Mouse (Mus musculus): Measurements from ENCODE around the gene Serpina10. TPM values are rescaled to one million over a fixed set of nuclear protein-coding genes. Genes with fewer than 3 reads are reported as not detected.
A peak's percentile ranks its signal among the peaks of the same experiment; 100 is the strongest.

Serpina10 gene
- total and polyA plus RNA-seq, 3 experiments = 0.07 to 0.12 TPM; not detected in 1

GRCm38 (mm10) chr12:103635846-103636245, 4.6 kb upstream of the Serpina10 start:
- H3K27ac ChIP-seq (ENCODE audit: control insufficient read depth, low read depth, low read length) = no peak overlapping the region
- H3K4me1 ChIP-seq (ENCODE audit: control insufficient read depth in 1 of 2, insufficient read depth in 2 of 2, low read length in 2 of 2) = no peaks in the 10 kb centered on the region
- H3K9ac ChIP-seq (ENCODE audit: control insufficient read depth, low read depth, low read length, poor library complexity, severe bottlenecking) = no peak overlapping the region
- H3K9me3 ChIP-seq (replicated peaks; ENCODE audit: insufficient read depth, low read length) = no peaks in the 10 kb centered on the region
- no peaks in the 10 kb centered on the region for H3K36me3 ChIP-seq (ENCODE audit: control insufficient read depth in 1 of 2, insufficient read depth in 2 of 2, low read length in 2 of 2)
- H3K4me3 ChIP-seq (ENCODE audit: control insufficient read depth in 1 of 2, insufficient read depth in 1 of 2, low read depth in 2 of 2, low read length in 2 of 2) = no peak overlapping the region
- TF ChIP-seq GABPA (IDR thresholded peaks at IDR 0.05; ENCODE audit: low read depth, low read length) (no peak), JUND (IDR thresholded peaks at IDR 0.05; ENCODE audit: low read depth, low read length) (no peak), UBTF (IDR thresholded peaks at IDR 0.05; ENCODE audit: borderline replicate concordance, insufficient read depth, low read depth, low read length) (no peak)
- no peak for DNase-seq (ENCODE audit: low read depth, low spot score)
- no peaks in the 10 kb centered on the region; a peak in 1 of 4 replicates for H3K27me3 ChIP-seq (ENCODE audit: control insufficient read depth in 1 of 2, insufficient read depth in 2 of 2, low read length in 2 of 2)
- H3K79me2 ChIP-seq (ENCODE audit: control insufficient read depth, insufficient read depth, low read length, poor library complexity) = no peaks in the 10 kb centered on the region

- no peak overlapping the region for H3K27ac ChIP-seq (ENCODE audit: control insufficient read depth, low read depth, low read length)
- no peak overlapping the region for H3K4me3 ChIP-seq (ENCODE audit: control insufficient read depth in 1 of 2, insufficient read depth in 1 of 2, low read depth in 2 of 2, low read length in 2 of 2)
- TF ChIP-seq SMC3 (IDR thresholded peaks at IDR 0.05; ENCODE audit: low read depth, low read length) (no peak), MXI1 (IDR thresholded peaks at IDR 0.05; ENCODE audit: low read depth, low read length) (no peak), RCOR1 (IDR thresholded peaks at IDR 0.05; ENCODE audit: low read depth, low read length) (no peak), POLR2AphosphoS5 (IDR thresholded peaks at IDR 0.05; ENCODE audit: borderline replicate concordance, low read depth, low read length) (no peak), RAD21 (IDR thresholded peaks at IDR 0.05; ENCODE audit: low read depth, low read length) (no peak), MAFK (IDR thresholded peaks at IDR 0.05; ENCODE audit: borderline replicate concordance, low read depth, low read length) (no peak), ZKSCAN1 (IDR thresholded peaks at IDR 0.05; ENCODE audit: low read depth, low read length) (no peak), MYB (IDR thresholded peaks at IDR 0.05; ENCODE audit: low read depth, low read length) (no peak), CHD1 (IDR thresholded peaks at IDR 0.05; ENCODE audit: low read depth, low read length) (no peak), GABPA (IDR thresholded peaks at IDR 0.05; ENCODE audit: low read depth, low read length) (no peak), ETS1 (IDR thresholded peaks at IDR 0.05; ENCODE audit: low read depth, low read length) (no peak), POLR2AphosphoS2 (IDR thresholded peaks at IDR 0.05; ENCODE audit: low read length) (no peak)
- H3K36me3 ChIP-seq (ENCODE audit: control insufficient read depth in 1 of 2, insufficient read depth in 2 of 2, low read length in 2 of 2) = no peaks in the 10 kb centered on the region
- no peak overlapping the region for H3K9ac ChIP-seq (ENCODE audit: control insufficient read depth, low read depth, low read length, poor library complexity, severe bottlenecking)
- H3K27me3 ChIP-seq (ENCODE audit: control insufficient read depth in 1 of 2, insufficient read depth in 2 of 2, low read length in 2 of 2) = no peaks in the 10 kb centered on the region; a peak in 1 of 4 replicates
- H3K9me3 ChIP-seq (replicated peaks; ENCODE audit: insufficient read depth, low read length) = no peaks in the 10 kb centered on the region
- no peaks in the 10 kb centered on the region for H3K79me2 ChIP-seq (ENCODE audit: control insufficient read depth, insufficient read depth, low read length, poor library complexity)
- no peaks in the 10 kb centered on the region for H3K4me1 ChIP-seq (ENCODE audit: control insufficient read depth in 1 of 2, insufficient read depth in 2 of 2, low read length in 2 of 2)
- no peak for DNase-seq (ENCODE audit: low read depth, low spot score)
These were observed 3.2 kb upstream of the Serpina10 start for GRCm38 (mm10) chr12:103634430-103634829.

GRCm38 (mm10) chr12:103616860-103617261, 14.4 kb downstream of the Serpina10 start:
- H3K9me3 ChIP-seq (replicated peaks; ENCODE audit: insufficient read depth, low read length) = no peaks in the 10 kb centered on the region
- peaks cover 0 to 26% of the 10 kb centered on the region in 2 experiments; a peak in 2 of 4 replicates for H3K36me3 ChIP-seq (ENCODE audit: control insufficient read depth in 1 of 2, insufficient read depth in 2 of 2, low read length in 2 of 2)
- peak overlapping the region; percentile 99 for H3K27ac ChIP-seq (ENCODE audit: control insufficient read depth, low read depth, low read length)
- H3K79me2 ChIP-seq (ENCODE audit: control insufficient read depth, insufficient read depth, low read length, poor library complexity) = no peaks in the 10 kb centered on the region; the same call in 1 of the 2 replicates
- peaks cover 16 to 22% of the 10 kb centered on the region in 2 experiments for H3K4me1 ChIP-seq (ENCODE audit: control insufficient read depth in 1 of 2, insufficient read depth in 2 of 2, low read length in 2 of 2)
- H3K27me3 ChIP-seq (ENCODE audit: control insufficient read depth in 1 of 2, insufficient read depth in 2 of 2, low read length in 2 of 2) = no peaks in the 10 kb centered on the region
- DNase-seq (ENCODE audit: low read depth, low spot score) = peak; percentile 96
- peak overlapping the region; percentile 44 to 56 for H3K4me3 ChIP-seq (ENCODE audit: control insufficient read depth in 1 of 2, insufficient read depth in 1 of 2, low read depth in 2 of 2, low read length in 2 of 2)
- H3K9ac ChIP-seq (ENCODE audit: control insufficient read depth, low read depth, low read length, poor library complexity, severe bottlenecking) = peak overlapping the region; percentile 78
- TF ChIP-seq RCOR1 (IDR thresholded peaks at IDR 0.05; ENCODE audit: low read depth, low read length) (peak; percentile 77), UBTF (IDR thresholded peaks at IDR 0.05; ENCODE audit: borderline replicate concordance, insufficient read depth, low read depth, low read length) (no peak), CTCF (IDR thresholded peaks at IDR 0.05 in 2 of 3, conservative IDR thresholded peaks at IDR 0.05 in 1 of 3; ENCODE audit: control insufficient read depth in 1 of 3, insufficient read depth in 1 of 3, low read depth in 2 of 3, low read length in 3 of 3, poor library complexity in 1 of 3, severe bottlenecking in 1 of 3) (no peak), USF1 (IDR thresholded peaks at IDR 0.05; ENCODE audit: low read depth, low read length) (no peak), MAX (IDR thresholded peaks at IDR 0.05; ENCODE audit: low read length) (peak; percentile 82), JUND (IDR thresholded peaks at IDR 0.05; ENCODE audit: low read depth, low read length) (peak; percentile 30; the same call in 1 of the 2 replicates), ZNF384 (IDR thresholded peaks at IDR 0.05; ENCODE audit: low read depth, low read length) (no peak), NRF1 (IDR thresholded peaks at IDR 0.05; ENCODE audit: insufficient read depth, low read depth, low read length, poor library complexity, severe bottlenecking) (no peak), MAZ (IDR thresholded peaks at IDR 0.05; ENCODE audit: low read depth, low read length) (peak; percentile 43; the same call in 1 of the 2 replicates), EP300 (IDR thresholded peaks at IDR 0.05; ENCODE audit: low read depth in 1 of 2, low read length in 2 of 2) (peak; percentile 92 to 99), MYB (IDR thresholded peaks at IDR 0.05; ENCODE audit: low read depth, low read length) (peak; percentile 99), HCFC1 (IDR thresholded peaks at IDR 0.05; ENCODE audit: low read depth, low read length) (peak; percentile 63; the same call in 1 of the 2 replicates), ETS1 (IDR thresholded peaks at IDR 0.05; ENCODE audit: low read depth, low read length) (peak; percentile 92), CHD1 (IDR thresholded peaks at IDR 0.05; ENCODE audit: low read depth, low read length) (no peak), TCF12 (IDR thresholded peaks at IDR 0.05; ENCODE audit: low read depth, low read length) (peak; percentile 92), MXI1 (IDR thresholded peaks at IDR 0.05; ENCODE audit: low read depth, low read length) (peak; percentile 82), MAFK (IDR thresholded peaks at IDR 0.05; ENCODE audit: borderline replicate concordance, low read depth, low read length) (no peak), POLR2AphosphoS2 (IDR thresholded peaks at IDR 0.05; ENCODE audit: low read length) (peak; percentile 75), GABPA (IDR thresholded peaks at IDR 0.05; ENCODE audit: low read depth, low read length) (no peak)

Data from MEL (cell line).